Mouse (Mus musculus): Measurements from ENCODE around the gene Gm45808. TPM values are rescaled to one million over a fixed set of nuclear protein-coding genes. Genes with fewer than 3 reads are reported as not detected.

Gene Gm45808
- polyA plus RNA-seq, 1 experiment from 2014 or later = not detected

DNA sequence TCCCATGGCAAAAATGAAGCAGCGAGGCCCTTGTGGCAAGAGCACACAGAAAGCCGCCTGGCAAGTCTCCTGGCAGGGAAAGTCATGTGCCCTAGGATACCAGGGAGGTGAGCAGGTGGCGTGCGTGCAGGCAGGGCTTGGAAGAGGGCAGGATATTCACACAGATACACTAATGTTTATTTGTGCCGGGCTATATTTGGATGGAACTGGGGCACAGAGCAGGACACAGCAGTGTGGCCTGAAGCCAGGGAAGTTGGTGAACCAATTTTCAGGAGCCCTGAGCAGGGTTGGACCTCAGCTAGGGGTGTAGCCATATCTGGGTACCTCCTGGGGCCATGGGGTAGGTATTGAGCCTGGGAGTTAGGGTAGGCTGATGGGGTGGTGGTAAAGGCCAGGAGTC is 6.3 kb upstream of the Gm45808 start:
- peaks cover 10% of the 10 kb centered on the region; the same call in 1 of the 2 replicates for H3K36me3 ChIP-seq (ENCODE audit: control insufficient read depth, insufficient read depth, low read length)
- whole genome bisulfite sequencing = 91% methylated on average over 5 of the region's 5 CpGs

GRCm38 (mm10) chr7:45492225-45492844 is 5.7 kb upstream of the Gm45808 start:
- Histone ChIP-seq H3K27me3 (ENCODE audit: control insufficient read depth, insufficient read depth, low read length) (no peaks in the 10 kb centered on the region), H3K4me1 (ENCODE audit: control insufficient read depth, insufficient read depth, low read length) (no peaks in the 10 kb centered on the region), H3K4me2 (ENCODE audit: low read depth) (no peak overlapping the region), H3K9ac (ENCODE audit: low read length) (no peak overlapping the region), H3K4me3 (ENCODE audit: low read depth, low read length) (no peak overlapping the region), H3K9me3 (ENCODE audit: control insufficient read depth, low read length) (no peaks in the 10 kb centered on the region), H3K27ac (ENCODE audit: low read depth, low read length) (no peak overlapping the region), H3K36me3 (ENCODE audit: control insufficient read depth, insufficient read depth, low read length) (peaks cover 10% of the 10 kb centered on the region; the same call in 1 of the 2 replicates)
- ATAC-seq (ENCODE audit: insufficient read depth, low FRiP score, low TSS enrichment) (no peak), DNase-seq (ENCODE audit: low spot score) (no peak)
- 96% methylated on average over 8 of the region's 8 CpGs for WGBS

More for the DNA sequence above, 6.3 kb upstream of the Gm45808 start:
- H3K9ac ChIP-seq (ENCODE audit: low read length) = no peak overlapping the region
- H3K27ac ChIP-seq (ENCODE audit: low read depth, low read length) = no peak overlapping the region
- no peak overlapping the region for H3K4me2 ChIP-seq (ENCODE audit: low read depth)
- DNase-seq (ENCODE audit: low spot score) = no peak
- ATAC-seq (ENCODE audit: insufficient read depth, low FRiP score, low TSS enrichment) = no peak
- H3K9me3 ChIP-seq (ENCODE audit: control insufficient read depth, low read length) = no peaks in the 10 kb centered on the region
- no peaks in the 10 kb centered on the region for H3K27me3 ChIP-seq (ENCODE audit: control insufficient read depth, insufficient read depth, low read length)
- no peak overlapping the region for H3K4me3 ChIP-seq (ENCODE audit: low read depth, low read length)
- no peaks in the 10 kb centered on the region for H3K4me1 ChIP-seq (ENCODE audit: control insufficient read depth, insufficient read depth, low read length)

GRCm38 (mm10) chr7:45491264-45491663 is 4.7 kb upstream of the Gm45808 start:
- WGBS = 16% methylated on average over 3 of the region's 3 CpGs

DNA sequence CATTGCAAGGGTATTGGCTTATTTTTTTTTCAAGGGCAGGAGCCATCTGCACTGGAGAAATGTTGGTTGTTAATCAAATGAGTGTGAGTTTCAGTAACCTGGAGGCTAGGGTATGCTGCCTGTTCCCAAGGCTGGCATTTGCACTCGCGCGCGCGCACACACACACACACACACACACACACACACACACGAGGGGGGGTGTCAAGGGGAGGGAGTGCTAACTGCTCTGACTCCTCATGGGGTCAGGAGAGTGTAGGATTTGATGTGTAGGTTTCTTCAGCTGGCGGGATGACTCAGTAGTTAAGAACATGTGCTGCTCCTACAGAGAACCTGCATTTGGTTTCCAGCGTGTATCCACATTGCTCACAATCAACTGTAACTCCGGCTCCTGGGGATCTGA is 4.2 kb upstream of the Gm45808 start:
- H3K9ac ChIP-seq (ENCODE audit: low read length) = no peak overlapping the region
- peaks cover 10% of the 10 kb centered on the region; the same call in 1 of the 2 replicates for H3K36me3 ChIP-seq (ENCODE audit: control insufficient read depth, insufficient read depth, low read length)
- no peak overlapping the region for H3K4me3 ChIP-seq (ENCODE audit: low read depth, low read length)
- no peak overlapping the region for H3K27ac ChIP-seq (ENCODE audit: low read depth, low read length)
- no peak for ATAC-seq (ENCODE audit: insufficient read depth, low FRiP score, low TSS enrichment)
- peak; percentile 37 for DNase-seq (ENCODE audit: low spot score)
- H3K9me3 ChIP-seq (ENCODE audit: control insufficient read depth, low read length) = no peaks in the 10 kb centered on the region
- no peaks in the 10 kb centered on the region for H3K4me1 ChIP-seq (ENCODE audit: control insufficient read depth, insufficient read depth, low read length)
- H3K27me3 ChIP-seq (ENCODE audit: control insufficient read depth, insufficient read depth, low read length) = no peaks in the 10 kb centered on the region
- WGBS = 22% methylated on average over 9 of the region's 9 CpGs
- H3K4me2 ChIP-seq (ENCODE audit: low read depth) = no peak overlapping the region

More at GRCm38 (mm10) chr7:45491264-45491663, 4.7 kb upstream of the Gm45808 start:
- Histone ChIP-seq H3K4me1 (ENCODE audit: control insufficient read depth, insufficient read depth, low read length) (no peaks in the 10 kb centered on the region), H3K27me3 (ENCODE audit: control insufficient read depth, insufficient read depth, low read length) (no peaks in the 10 kb centered on the region), H3K36me3 (ENCODE audit: control insufficient read depth, insufficient read depth, low read length) (peaks cover 10% of the 10 kb centered on the region; the same call in 1 of the 2 replicates), H3K9ac (ENCODE audit: low read length) (no peak overlapping the region), H3K4me3 (ENCODE audit: low read depth, low read length) (no peak overlapping the region), H3K9me3 (ENCODE audit: control insufficient read depth, low read length) (no peaks in the 10 kb centered on the region), H3K4me2 (ENCODE audit: low read depth) (no peak overlapping the region), H3K27ac (ENCODE audit: low read depth, low read length) (no peak overlapping the region)
- DNase-seq (ENCODE audit: low spot score) = no peak
- no peak for ATAC-seq (ENCODE audit: insufficient read depth, low FRiP score, low TSS enrichment)

DNA sequence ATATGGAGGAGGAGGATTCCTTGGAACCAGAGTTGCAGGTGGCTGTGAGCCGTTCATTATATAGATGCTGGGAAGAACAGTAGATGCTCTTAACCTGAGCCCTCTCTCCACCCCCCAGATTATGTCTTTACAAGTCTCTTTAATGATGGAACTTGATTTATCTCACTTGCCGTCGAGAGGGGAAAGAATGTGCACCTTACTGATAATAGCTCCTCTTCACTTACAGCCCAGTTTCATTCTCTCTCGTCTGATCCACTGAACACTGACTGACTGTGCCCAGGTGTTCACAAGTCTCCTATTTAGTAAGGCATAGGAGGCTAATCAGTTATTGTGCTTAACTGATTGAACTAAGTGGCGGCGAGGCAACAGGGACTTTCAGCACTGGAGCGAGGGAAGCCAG is 3.0 kb upstream of the Gm45808 start:
- Histone ChIP-seq H3K27me3 (ENCODE audit: control insufficient read depth, insufficient read depth, low read length) (no peaks in the 10 kb centered on the region), H3K36me3 (ENCODE audit: control insufficient read depth, insufficient read depth, low read length) (peaks cover 9% of the 10 kb centered on the region; the same call in 1 of the 2 replicates)
- WGBS = 65% methylated on average over 7 of the region's 7 CpGs

GRCm38 (mm10) chr7:45488293-45489204 is 1.9 kb upstream of the Gm45808 start, which contains the start of gene Dhdh:
Gene Dhdh, minus strand, starts transcription at chr7:45488805.
- no peaks in the 10 kb centered on the region for H3K27me3 ChIP-seq (ENCODE audit: control insufficient read depth, insufficient read depth, low read length)
- H3K4me2 ChIP-seq (ENCODE audit: low read depth) = peak within 1 kb of the TSS; percentile 63
- peak within 1 kb of the TSS; percentile 43 for H3K4me3 ChIP-seq (ENCODE audit: low read depth, low read length)
- ATAC-seq (ENCODE audit: insufficient read depth, low FRiP score, low TSS enrichment) = peak; percentile 53
- H3K9ac ChIP-seq (ENCODE audit: low read length) = peak within 1 kb of the TSS; percentile 71
- H3K36me3 ChIP-seq (ENCODE audit: control insufficient read depth, insufficient read depth, low read length) = peaks cover 5% of the 10 kb centered on the region; the same call in 1 of the 2 replicates
- no peaks in the 10 kb centered on the region for H3K4me1 ChIP-seq (ENCODE audit: control insufficient read depth, insufficient read depth, low read length)
- 7% methylated on average over 36 of the region's 38 CpGs for WGBS
- DNase-seq (ENCODE audit: low spot score) = peak; percentile 71
- H3K27ac ChIP-seq (ENCODE audit: low read depth, low read length) = peak within 1 kb of the TSS; percentile 49; the same call in 1 of the 2 replicates
- H3K9me3 ChIP-seq (ENCODE audit: control insufficient read depth, low read length) = no peaks in the 10 kb centered on the region

More for the DNA sequence above, 3.0 kb upstream of the Gm45808 start:
- Histone ChIP-seq H3K27ac (ENCODE audit: low read depth, low read length) (no peak overlapping the region), H3K4me3 (ENCODE audit: low read depth, low read length) (no peak overlapping the region), H3K4me1 (ENCODE audit: control insufficient read depth, insufficient read depth, low read length) (no peaks in the 10 kb centered on the region), H3K9me3 (ENCODE audit: control insufficient read depth, low read length) (no peaks in the 10 kb centered on the region), H3K4me2 (ENCODE audit: low read depth) (no peak overlapping the region), H3K9ac (ENCODE audit: low read length) (no peak overlapping the region; the same call in 1 of the 2 replicates)
- ATAC-seq (ENCODE audit: insufficient read depth, low FRiP score, low TSS enrichment) (no peak), DNase-seq (ENCODE audit: low spot score) (no peak)

GRCm38 (mm10) chr7:45487861-45488292 is 1.3 kb upstream of the Gm45808 start:
- Histone ChIP-seq H3K27me3 (ENCODE audit: control insufficient read depth, insufficient read depth, low read length) (no peaks in the 10 kb centered on the region), H3K27ac (ENCODE audit: low read depth, low read length) (peak overlapping the region; percentile 49; the same call in 1 of the 2 replicates), H3K36me3 (ENCODE audit: control insufficient read depth, insufficient read depth, low read length) (peaks cover under 1% of the 10 kb centered on the region; the same call in 1 of the 2 replicates), H3K9ac (ENCODE audit: low read length) (peak overlapping the region; percentile 71), H3K9me3 (ENCODE audit: control insufficient read depth, low read length) (no peaks in the 10 kb centered on the region), H3K4me2 (ENCODE audit: low read depth) (peak overlapping the region; percentile 63), H3K4me1 (ENCODE audit: control insufficient read depth, insufficient read depth, low read length) (no peaks in the 10 kb centered on the region), H3K4me3 (ENCODE audit: low read depth, low read length) (peak overlapping the region; percentile 43)
- ATAC-seq (ENCODE audit: insufficient read depth, low FRiP score, low TSS enrichment) (no peak), DNase-seq (ENCODE audit: low spot score) (peak; percentile 25)
- 27% methylated on average over 11 of the region's 11 CpGs for WGBS

DNA sequence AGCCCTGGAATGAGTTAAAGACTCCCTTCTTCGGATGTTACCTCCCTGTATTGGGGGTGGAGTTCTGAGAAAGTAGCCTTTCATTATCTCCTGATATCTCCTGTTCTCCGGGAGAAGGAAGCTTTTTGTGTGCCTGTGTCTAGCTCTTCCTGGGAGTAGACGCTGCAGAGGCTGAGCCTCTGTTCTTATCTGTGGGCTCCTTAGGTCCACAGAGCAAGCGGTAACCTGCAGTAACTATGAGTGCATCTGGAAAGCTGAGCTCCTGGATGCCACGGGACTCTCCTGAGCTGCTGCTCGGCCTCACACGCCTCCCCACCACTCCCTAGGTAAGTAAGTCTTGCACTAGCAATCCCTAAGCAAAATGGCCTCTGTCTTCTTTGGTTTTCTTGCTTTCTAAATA is 453 bp downstream of the Gm45808 start:
- no peak overlapping the region for H3K4me2 ChIP-seq (ENCODE audit: low read depth)
- H3K27me3 ChIP-seq (ENCODE audit: control insufficient read depth, insufficient read depth, low read length) = no peaks in the 10 kb centered on the region
- no peaks in the 10 kb centered on the region for H3K4me1 ChIP-seq (ENCODE audit: control insufficient read depth, insufficient read depth, low read length)
- no peak overlapping the region for H3K9ac ChIP-seq (ENCODE audit: low read length)
- H3K36me3 ChIP-seq (ENCODE audit: control insufficient read depth, insufficient read depth, low read length) = no peaks in the 10 kb centered on the region
- WGBS = 87% methylated on average over 7 of the region's 7 CpGs
- ATAC-seq (ENCODE audit: insufficient read depth, low FRiP score, low TSS enrichment) (no peak), DNase-seq (ENCODE audit: low spot score) (no peak)
- no peaks in the 10 kb centered on the region for H3K9me3 ChIP-seq (ENCODE audit: control insufficient read depth, low read length)
- H3K4me3 ChIP-seq (ENCODE audit: low read depth, low read length) = no peak overlapping the region
- H3K27ac ChIP-seq (ENCODE audit: low read depth, low read length) = no peak overlapping the region

All from neural tube, embryonic 11.5 days (tissue).